22 mouse cellular contexts compared by ENCODE assay signal in genomic region chrX:164912186-164912585, GRCm38 (mm10).
"Had no signal": no experiment of that assay in that cellular context is flagged by ENCODE, and none has a peak within 500 bp of the region (broad histone marks: within the 10 kb centered on the region; RNA-seq: fewer than 3 reads in every experiment).

No protein-coding gene starts in this region.

- H3K27ac ChIP-seq: lung, embryonic 15.5 days; macrophage; midbrain, embryonic 10.5 days; midbrain, embryonic 12.5 days; neural tube, embryonic 13.5 days; neural tube, embryonic 15.5 days had no signal

- H3K4me1 ChIP-seq: lung, embryonic 15.5 days; midbrain, embryonic 10.5 days; midbrain, embryonic 12.5 days; neural tube, embryonic 13.5 days; neural tube, embryonic 15.5 days had no signal

- DNase-seq: liver, postnatal 0 days; lung, adult 2 months; lung, postnatal 14 days; lung, postnatal 36 days; midbrain, embryonic 14.5 days; retina, postnatal 1 day; right cerebral cortex, adult 18-20 months; right cerebral cortex, postnatal 25 days; right cerebral cortex, postnatal 4 days; spleen, adult 18-20 months; thymus, adult 18-20 months; thymus, postnatal 14 days; thymus, postnatal 36 days had no signal

- H3K9me3 ChIP-seq: lung, embryonic 15.5 days; midbrain, embryonic 10.5 days; midbrain, embryonic 12.5 days; neural tube, embryonic 13.5 days; neural tube, embryonic 15.5 days had no signal

- H3K27me3 ChIP-seq: lung, embryonic 15.5 days; neural tube, embryonic 13.5 days; neural tube, embryonic 15.5 days had no signal

- ATAC-seq: liver, postnatal 0 days; lung, postnatal 0 days; midbrain, embryonic 16.5 days had no signal

- H3K36me3 ChIP-seq: lung, embryonic 15.5 days; midbrain, embryonic 10.5 days; midbrain, embryonic 12.5 days; neural tube, embryonic 13.5 days; neural tube, embryonic 15.5 days had no signal

- H3K4me3 ChIP-seq: lung, embryonic 15.5 days; midbrain, embryonic 10.5 days; midbrain, embryonic 12.5 days; myocyte; neural tube, embryonic 13.5 days; neural tube, embryonic 15.5 days had no signal

- H3K9ac ChIP-seq: liver, postnatal 0 days; lung, embryonic 15.5 days; midbrain, embryonic 12.5 days; neural tube, embryonic 13.5 days; neural tube, embryonic 15.5 days had no signal
